Mouse (Mus musculus) liver, adult 2 months (tissue): ENCODE data around the gene Gtf2f2. TPM values are rescaled to one million over a fixed set of nuclear protein-coding genes. Genes with fewer than 3 reads are reported as not detected.
A peak's percentile ranks its signal among the peaks of the same experiment; 100 is the strongest.

Experiments used
- DNase-seq: peaks from one replicate; pipeline ENCODE4 v3.0.0-alpha.2; 2011; ENCODE audit warnings: low read depth, low spot score; ENCODE audit errors: extremely low read depth
- H3K27ac ChIP-seq: fragments of 200-500 bp; replicated peaks from 2 replicates; pipeline ENCODE4 v1.5.1; 2012; ENCODE audit warnings: low read depth, mild to moderate bottlenecking, control low read depth, inconsistent platforms, low read length; ENCODE audit not compliant: insufficient read depth
- H3K27me3 ChIP-seq: fragments of 200-500 bp; 2 replicates; pipeline ENCODE4 v1.6.1; 2012; ENCODE audit warnings: mild to moderate bottlenecking, moderate library complexity, low read length, inconsistent platforms; ENCODE audit not compliant: control insufficient read depth, insufficient read depth
- H3K36me3 ChIP-seq: fragments of 200-500 bp; 2 replicates; pipeline ENCODE4 v1.6.1; 2012; ENCODE audit warnings: low read length, inconsistent platforms; ENCODE audit not compliant: control insufficient read depth, insufficient read depth
- H3K4me1 ChIP-seq: fragments of 200-500 bp; 2 replicates; pipeline ENCODE4 v1.6.1; 2011; ENCODE audit warnings: low read length; ENCODE audit not compliant: control insufficient read depth, insufficient read depth
- H3K4me3 ChIP-seq: fragments of 200-500 bp; 2 replicates; pipeline ENCODE4 v1.5.1; 2011; ENCODE audit warnings: low read depth, mild to moderate bottlenecking, control low read depth, low read length, moderate library complexity; ENCODE audit not compliant: insufficient read depth
- H3K79me2 ChIP-seq: fragments of 200-500 bp; 2 replicates; pipeline ENCODE4 v1.6.1; 2012; ENCODE audit warnings: inconsistent platforms, mild to moderate bottlenecking, low read length, moderate library complexity; ENCODE audit not compliant: control insufficient read depth, insufficient read depth
- H3K9ac ChIP-seq: fragments of 200-500 bp; 2 replicates; pipeline ENCODE4 v1.6.1; 2012; ENCODE audit warnings: low read depth, mild to moderate bottlenecking, control low read depth, inconsistent platforms, low read length
- CTCF ChIP-seq: fragments of 200-500 bp; IDR thresholded peaks from 2 replicates; pipeline ENCODE4 v1.5.1; 2011; ENCODE audit warnings: low read depth, low read length, control low read depth
- POLR2A ChIP-seq: fragments of 200-500 bp; IDR thresholded peaks from 2 replicates; pipeline ENCODE4 v1.6.1; 2011; ENCODE audit warnings: low read length, control low read depth; ENCODE audit not compliant: insufficient read depth; ENCODE audit errors: extremely low read depth
- WGBS: fragments of 180-500 bp; shearing (Covaris S2); methylation state at CpG from one replicate; pipeline ENCODE4 v1.1.7; 2018; 5-methylcytosine and 5-hydroxymethylcytosine counted together
- polyA plus RNA-seq: library from polyadenylated mRNA; depleted of rRNA; stranded (reverse); fragments of >200 nt; gene quantifications from 2 replicates; pipeline ENCODE4 v1.2.3, GENCODE M21; 2012
- total RNA-seq: library from RNA; depleted of rRNA; stranded (reverse); fragments of >200 nt; gene quantifications from 2 replicates; pipeline ENCODE4 v1.2.3, GENCODE M21; 2014

Gtf2f2 gene
- total and polyA plus RNA-seq, 2 experiments, result 1.5 to 9.7 TPM

- H3K27me3 ChIP-seq, result no peaks in the 10 kb centered on the region
- H3K36me3 ChIP-seq, result peaks cover 9% of the 10 kb centered on the region
- peaks cover 5% of the 10 kb centered on the region; the same call in 1 of the 2 replicates for H3K79me2 ChIP-seq
- H3K4me3 ChIP-seq, result no peak overlapping the region
- no peak overlapping the region for H3K27ac ChIP-seq
- no peak overlapping the region for H3K9ac ChIP-seq
- 93% methylated on average over 6 of the region's 6 CpGs for WGBS
- no peak for DNase-seq
- TF ChIP-seq CTCF (no peak), POLR2A (no peak)
- no peaks in the 10 kb centered on the region for H3K4me1 ChIP-seq
Observed at GRCm38 (mm10) chr14:75990936-75991335, 19.7 kb downstream of the Gtf2f2 start.

GRCm38 (mm10) chr14:75989168-75989567 lies 21.5 kb downstream of the Gtf2f2 start:
- Histone ChIP-seq H3K79me2 (peaks cover 5% of the 10 kb centered on the region; the same call in 1 of the 2 replicates), H3K4me1 (no peaks in the 10 kb centered on the region), H3K27ac (no peak overlapping the region), H3K27me3 (no peaks in the 10 kb centered on the region), H3K4me3 (no peak overlapping the region), H3K36me3 (peaks cover 2% of the 10 kb centered on the region), H3K9ac (no peak overlapping the region)
- no peak for DNase-seq
- 88% methylated on average over 1 of the region's 1 CpGs for WGBS
- TF ChIP-seq CTCF, result no peak
- no peak for TF ChIP-seq POLR2A

- DNase-seq, result no peak
- H3K4me1 ChIP-seq, result no peaks in the 10 kb centered on the region
- no peaks in the 10 kb centered on the region for H3K27me3 ChIP-seq
- no peak overlapping the region for H3K9ac ChIP-seq
- peaks cover 2% of the 10 kb centered on the region; the same call in 1 of the 2 replicates for H3K36me3 ChIP-seq
- TF ChIP-seq POLR2A (no peak), CTCF (no peak)
- no peak overlapping the region for H3K4me3 ChIP-seq
- WGBS, result 95% methylated on average over 7 of the region's 7 CpGs
- no peak overlapping the region for H3K27ac ChIP-seq
- peaks cover 5% of the 10 kb centered on the region; the same call in 1 of the 2 replicates for H3K79me2 ChIP-seq
Observed at GRCm38 (mm10) chr14:75986878-75987483, 23.7 kb downstream of the Gtf2f2 start.

- Histone ChIP-seq H3K27me3 (no peaks in the 10 kb centered on the region), H3K4me3 (no peak overlapping the region), H3K79me2 (no peaks in the 10 kb centered on the region; the same call in 1 of the 2 replicates), H3K27ac (no peak overlapping the region), H3K36me3 (peaks cover 2% of the 10 kb centered on the region), H3K4me1 (no peaks in the 10 kb centered on the region), H3K9ac (no peak overlapping the region)
- TF ChIP-seq CTCF (no peak), POLR2A (no peak)
- WGBS, result 54% methylated on average over 4 of the region's 4 CpGs
- DNase-seq, result peak; percentile 13
Observed at GRCm38 (mm10) chr14:75985112-75985511, 25.6 kb downstream of the Gtf2f2 start.

- no peak for DNase-seq
- Histone ChIP-seq H3K36me3 (peaks cover 2% of the 10 kb centered on the region), H3K27ac (no peak overlapping the region), H3K79me2 (no peaks in the 10 kb centered on the region; the same call in 1 of the 2 replicates), H3K4me1 (no peaks in the 10 kb centered on the region), H3K27me3 (no peaks in the 10 kb centered on the region), H3K9ac (no peak overlapping the region), H3K4me3 (no peak overlapping the region)
- WGBS, result 99% methylated on average over 2 of the region's 2 CpGs
- no peak for TF ChIP-seq POLR2A
- no peak for TF ChIP-seq CTCF
Observed at GRCm38 (mm10) chr14:75983891-75984290, 26.8 kb downstream of the Gtf2f2 start.

- H3K9ac ChIP-seq, result no peak overlapping the region
- H3K36me3 ChIP-seq, result peaks cover 2% of the 10 kb centered on the region
- no peak for DNase-seq
- 95% methylated on average over 3 of the region's 3 CpGs for WGBS
- H3K27ac ChIP-seq, result no peak overlapping the region
- no peaks in the 10 kb centered on the region for H3K4me1 ChIP-seq
- no peak for TF ChIP-seq POLR2A
- no peak for TF ChIP-seq CTCF
- no peaks in the 10 kb centered on the region for H3K27me3 ChIP-seq
- no peaks in the 10 kb centered on the region for H3K79me2 ChIP-seq
- H3K4me3 ChIP-seq, result no peak overlapping the region
Observed at GRCm38 (mm10) chr14:75981231-75981630, 29.4 kb downstream of the Gtf2f2 start.
